Mouse (Mus musculus): ENCODE data around the gene Aff2. TPM values are rescaled to one million over a fixed set of nuclear protein-coding genes. Genes with fewer than 3 reads are reported as not detected.
A peak's percentile ranks its signal among the peaks of the same experiment; 100 is the strongest.

Gene Aff2
- polyA plus RNA-seq, 1 experiment from 2014 or later, result 15.0 TPM

- ATAC-seq (ENCODE audit: low FRiP score), result no peak
- H3K4me3 ChIP-seq (ENCODE audit: low read depth, low read length), result no peak overlapping the region
- H3K9ac ChIP-seq (ENCODE audit: low read depth, low read length), result no peak overlapping the region
- 83% methylated on average over 2 of the region's 2 CpGs for WGBS
- no peaks in the 10 kb centered on the region for H3K4me1 ChIP-seq (replicated peaks; ENCODE audit: control insufficient read depth, insufficient read depth, low read length)
- H3K36me3 ChIP-seq (ENCODE audit: control insufficient read depth, insufficient read depth, low read length), result no peaks in the 10 kb centered on the region
- H3K9me3 ChIP-seq (ENCODE audit: control insufficient read depth, low read length), result no peaks in the 10 kb centered on the region
- H3K27me3 ChIP-seq (ENCODE audit: control insufficient read depth, insufficient read depth, low read length), result no peaks in the 10 kb centered on the region
- DNase-seq (ENCODE audit: low spot score), result no peak
- no peak overlapping the region for H3K27ac ChIP-seq (ENCODE audit: low read depth, low read length)
- no peak overlapping the region for H3K4me2 ChIP-seq (replicated peaks; ENCODE audit: low read depth, low read length)
These were observed 455.0 kb downstream of the Aff2 start for GRCm38 (mm10) chrX:69815054-69815453.

GRCm38 (mm10) chrX:69817679-69818078 lies 457.6 kb downstream of the Aff2 start:
- H3K4me1 ChIP-seq (replicated peaks; ENCODE audit: control insufficient read depth, insufficient read depth, low read length), result no peaks in the 10 kb centered on the region
- no peak overlapping the region for H3K27ac ChIP-seq (ENCODE audit: low read depth, low read length)
- no peaks in the 10 kb centered on the region for H3K9me3 ChIP-seq (ENCODE audit: control insufficient read depth, low read length)
- H3K36me3 ChIP-seq (ENCODE audit: control insufficient read depth, insufficient read depth, low read length), result no peaks in the 10 kb centered on the region
- no peak for ATAC-seq (ENCODE audit: low FRiP score)
- DNase-seq (ENCODE audit: low spot score), result no peak
- H3K9ac ChIP-seq (ENCODE audit: low read depth, low read length), result no peak overlapping the region
- WGBS, result 91% methylated on average over 3 of the region's 3 CpGs
- no peaks in the 10 kb centered on the region for H3K27me3 ChIP-seq (ENCODE audit: control insufficient read depth, insufficient read depth, low read length)
- H3K4me2 ChIP-seq (replicated peaks; ENCODE audit: low read depth, low read length), result no peak overlapping the region
- H3K4me3 ChIP-seq (ENCODE audit: low read depth, low read length), result no peak overlapping the region

- DNase-seq (ENCODE audit: low spot score), result no peak
- no peak overlapping the region for H3K4me2 ChIP-seq (replicated peaks; ENCODE audit: low read depth, low read length)
- no peak overlapping the region for H3K4me3 ChIP-seq (ENCODE audit: low read depth, low read length)
- no peak overlapping the region for H3K27ac ChIP-seq (ENCODE audit: low read depth, low read length)
- ATAC-seq (ENCODE audit: low FRiP score), result no peak
- no peak overlapping the region for H3K9ac ChIP-seq (ENCODE audit: low read depth, low read length)
- H3K4me1 ChIP-seq (replicated peaks; ENCODE audit: control insufficient read depth, insufficient read depth, low read length), result no peaks in the 10 kb centered on the region
- H3K36me3 ChIP-seq (ENCODE audit: control insufficient read depth, insufficient read depth, low read length), result no peaks in the 10 kb centered on the region
- H3K27me3 ChIP-seq (ENCODE audit: control insufficient read depth, insufficient read depth, low read length), result no peaks in the 10 kb centered on the region
- no peaks in the 10 kb centered on the region for H3K9me3 ChIP-seq (ENCODE audit: control insufficient read depth, low read length)
- WGBS, result 76% methylated on average over 5 of the region's 5 CpGs
These were observed 458.1 kb downstream of the Aff2 start for GRCm38 (mm10) chrX:69818188-69818587.

GRCm38 (mm10) chrX:69867601-69868000 lies 507.5 kb downstream of the Aff2 start:
- no peaks in the 10 kb centered on the region for H3K4me1 ChIP-seq (replicated peaks; ENCODE audit: control insufficient read depth, insufficient read depth, low read length)
- no peak for ATAC-seq (ENCODE audit: low FRiP score)
- no peaks in the 10 kb centered on the region for H3K36me3 ChIP-seq (ENCODE audit: control insufficient read depth, insufficient read depth, low read length)
- DNase-seq (ENCODE audit: low spot score), result no peak
- H3K27ac ChIP-seq (ENCODE audit: low read depth, low read length), result no peak overlapping the region
- no peak overlapping the region for H3K4me2 ChIP-seq (replicated peaks; ENCODE audit: low read depth, low read length)
- WGBS, result 94% methylated on average over 5 of the region's 5 CpGs
- no peaks in the 10 kb centered on the region for H3K27me3 ChIP-seq (ENCODE audit: control insufficient read depth, insufficient read depth, low read length)
- H3K9ac ChIP-seq (ENCODE audit: low read depth, low read length), result no peak overlapping the region
- H3K4me3 ChIP-seq (ENCODE audit: low read depth, low read length), result no peak overlapping the region
- H3K9me3 ChIP-seq (ENCODE audit: control insufficient read depth, low read length), result no peaks in the 10 kb centered on the region

GRCm38 (mm10) chrX:69891713-69892112 lies 531.6 kb downstream of the Aff2 start:
- H3K4me3 ChIP-seq (ENCODE audit: low read depth, low read length), result no peak overlapping the region
- no peak overlapping the region for H3K9ac ChIP-seq (ENCODE audit: low read depth, low read length)
- no peaks in the 10 kb centered on the region for H3K36me3 ChIP-seq (ENCODE audit: control insufficient read depth, insufficient read depth, low read length)
- H3K9me3 ChIP-seq (ENCODE audit: control insufficient read depth, low read length), result no peaks in the 10 kb centered on the region
- no peaks in the 10 kb centered on the region for H3K4me1 ChIP-seq (replicated peaks; ENCODE audit: control insufficient read depth, insufficient read depth, low read length)
- ATAC-seq (ENCODE audit: low FRiP score), result peak; percentile 54; the same call in 1 of the 2 replicates
- DNase-seq (ENCODE audit: low spot score), result peak; percentile 18
- WGBS, result 66% methylated on average over 3 of the region's 3 CpGs
- H3K27ac ChIP-seq (ENCODE audit: low read depth, low read length), result no peak overlapping the region
- H3K4me2 ChIP-seq (replicated peaks; ENCODE audit: low read depth, low read length), result no peak overlapping the region
- no peaks in the 10 kb centered on the region for H3K27me3 ChIP-seq (ENCODE audit: control insufficient read depth, insufficient read depth, low read length)

All from hindbrain, embryonic 11.5 days (tissue).